Mouse (Mus musculus): ENCODE results near the gene Pik3r1.

GRCm38 (mm10) chr13:101813267-101813900, 45.4 kb upstream of the Pik3r1 start:
- no peak for TF ChIP-seq ZNF384 (IDR thresholded peaks at IDR 0.05; ENCODE audit: low read depth, low read length)
- no peak for TF ChIP-seq HCFC1 (IDR thresholded peaks at IDR 0.05; ENCODE audit: borderline replicate concordance, insufficient read depth, low read length)
- TF ChIP-seq MAFK (IDR thresholded peaks at IDR 0.05; ENCODE audit: insufficient read depth, low read depth, low read length), result no peak

Data from ES-E14 (cell line).